9 mouse cellular contexts compared by ENCODE assay signal in the genomic region with DNA sequence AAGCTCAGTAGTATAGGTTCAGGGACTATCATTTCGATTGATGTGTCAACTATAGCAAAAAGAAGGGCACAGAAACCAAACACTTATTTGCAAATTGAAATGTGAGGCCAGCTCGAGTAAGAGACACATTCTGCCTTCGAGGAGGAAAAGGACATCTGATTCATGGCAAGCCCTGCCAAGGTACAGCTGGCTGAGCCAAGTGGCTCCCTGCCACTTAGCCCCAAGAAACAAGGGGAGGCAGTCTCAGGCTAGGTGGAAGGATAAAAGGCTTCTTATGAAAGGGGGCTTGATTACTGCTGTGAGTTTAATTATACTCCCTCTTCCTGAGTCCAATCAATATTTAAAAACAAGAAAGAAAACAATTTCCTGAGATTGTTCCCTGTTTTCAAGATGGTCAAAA.
DNase-seq lines count a peak whose midpoint lies in the region; ATAC-seq and TF ChIP-seq lines count a peak whose summit lies in the region.
"Had no signal": no experiment of that assay in that cellular context is flagged by ENCODE, and none has a peak within 500 bp of the region (broad histone marks: within the 10 kb centered on the region; RNA-seq: fewer than 3 reads in every experiment).

No protein-coding gene starts in this region.

- no peak overlapping the region for H3K27ac ChIP-seq in midbrain, embryonic 14.5 days (replicated peaks; ENCODE audit: low read depth, low read length)
- H3K27ac ChIP-seq in midbrain, embryonic 13.5 days = no peak overlapping the region
- H3K27ac ChIP-seq in liver, postnatal 0 days (ENCODE audit: low read depth) = no peak overlapping the region
- H3K27ac ChIP-seq: heart, embryonic 15.5 days had no signal

- H3K9ac ChIP-seq in midbrain, embryonic 14.5 days (replicated peaks; ENCODE audit: low read length) = no peak overlapping the region
- H3K9ac ChIP-seq in midbrain, embryonic 13.5 days (replicated peaks) = no peak overlapping the region
- no peak overlapping the region for H3K9ac ChIP-seq in liver, postnatal 0 days (replicated peaks)
- H3K9ac ChIP-seq: heart, embryonic 15.5 days had no signal

- ATAC-seq in midbrain, embryonic 14.5 days (ENCODE audit: low FRiP score, low TSS enrichment) = no peak
- ATAC-seq in midbrain, embryonic 13.5 days = no peak
- ATAC-seq in activated CD4-positive, CD25-positive, alpha-beta regulatory T cell, adult 4 months = no peak
- ATAC-seq in liver, postnatal 0 days = no peak

- H3K9me3 ChIP-seq in midbrain, embryonic 14.5 days (ENCODE audit: control insufficient read depth, low read length) = no peaks in the 10 kb centered on the region
- no peaks in the 10 kb centered on the region for H3K9me3 ChIP-seq in midbrain, embryonic 13.5 days
- H3K9me3 ChIP-seq in liver, postnatal 0 days (ENCODE audit: low read length) = no peaks in the 10 kb centered on the region
- H3K9me3 ChIP-seq: heart, embryonic 15.5 days had no signal

- TF ChIP-seq CTCF in liver, postnatal 0 days (IDR thresholded peaks at IDR 0.05; ENCODE audit: low read depth) = no peak

- H3K36me3 ChIP-seq in midbrain, embryonic 14.5 days (ENCODE audit: control insufficient read depth, insufficient read depth, low read length) = no peaks in the 10 kb centered on the region
- H3K36me3 ChIP-seq in midbrain, embryonic 13.5 days = no peaks in the 10 kb centered on the region
- no peaks in the 10 kb centered on the region for H3K36me3 ChIP-seq in liver, postnatal 0 days (replicated peaks; ENCODE audit: insufficient read depth, low read length)
- H3K36me3 ChIP-seq: heart, embryonic 15.5 days had no signal

- TF ChIP-seq EP300 in liver, postnatal 0 days (IDR thresholded peaks at IDR 0.05; ENCODE audit: low read depth) = no peak

- no peak overlapping the region for H3K4me2 ChIP-seq in midbrain, embryonic 14.5 days (ENCODE audit: low read length)
- no peak overlapping the region for H3K4me2 ChIP-seq in midbrain, embryonic 13.5 days (replicated peaks)
- no peak overlapping the region for H3K4me2 ChIP-seq in liver, postnatal 0 days (ENCODE audit: low read depth, low read length)
- H3K4me2 ChIP-seq: heart, embryonic 15.5 days had no signal

- DNase-seq in adrenal gland, adult (ENCODE audit: inconsistent age in 2 of 2, low spot score in 1 of 2) = peak; percentile 67 to 87
- DNase-seq in adrenal gland, postnatal 4 days (ENCODE audit: low spot score in 2 of 2) = no peak
- peak; percentile 42 for DNase-seq in midbrain, embryonic 14.5 days
- DNase-seq in heart, adult 9 months (ENCODE audit: low spot score in 2 of 2) = peak; percentile 13 to 37
- DNase-seq in lung, adult 18-20 months = peak; percentile 42 to 58
- no peak for DNase-seq in liver, postnatal 0 days

- 65% methylated on average over 3 of the region's 3 CpGs for WGBS in midbrain, embryonic 14.5 days
- 52% methylated on average over 3 of the region's 3 CpGs for WGBS in midbrain, embryonic 13.5 days
- 59% methylated on average over 3 of the region's 3 CpGs for WGBS in liver, postnatal 0 days (ENCODE audit: insufficient replicate concordance)

- no peaks in the 10 kb centered on the region for H3K27me3 ChIP-seq in midbrain, embryonic 14.5 days (ENCODE audit: control insufficient read depth, insufficient read depth, low read length)
- no peaks in the 10 kb centered on the region for H3K27me3 ChIP-seq in midbrain, embryonic 13.5 days
- no peaks in the 10 kb centered on the region for H3K27me3 ChIP-seq in liver, postnatal 0 days (ENCODE audit: insufficient read depth, low read length)
- H3K27me3 ChIP-seq: heart, embryonic 15.5 days had no signal

- no peaks in the 10 kb centered on the region for H3K4me1 ChIP-seq in midbrain, embryonic 14.5 days (ENCODE audit: control insufficient read depth, insufficient read depth, low read length)
- H3K4me1 ChIP-seq in midbrain, embryonic 13.5 days (replicated peaks) = no peaks in the 10 kb centered on the region
- no peaks in the 10 kb centered on the region for H3K4me1 ChIP-seq in liver, postnatal 0 days (ENCODE audit: insufficient read depth)

- H3K4me3 ChIP-seq in midbrain, embryonic 14.5 days (replicated peaks; ENCODE audit: low read depth, low read length) = no peak overlapping the region
- no peak overlapping the region for H3K4me3 ChIP-seq in midbrain, embryonic 13.5 days (replicated peaks)
- H3K4me3 ChIP-seq in liver, postnatal 0 days (ENCODE audit: low read depth, low read length) = no peak overlapping the region
- H3K4me3 ChIP-seq: heart, embryonic 15.5 days had no signal

Comparison
In these comparisons a context has a peak if more than half of its experiments do, and no peak if none do; other contexts are left out.
1. DNase-seq: peak in adrenal gland, adult (2 of 2), midbrain, embryonic 14.5 days (single experiment), heart, adult 9 months (2 of 2) and lung, adult 18-20 months (2 of 2); none in adrenal gland, postnatal 4 days (0 of 2) and liver, postnatal 0 days (single experiment).